Mouse (Mus musculus) embryo, embryonic 11.5 days (tissue): Measurements from ENCODE around the gene Satb1.
A peak's percentile ranks its signal among the peaks of the same experiment; 100 is the strongest.

ENCODE experiments used
- DNase-seq: peaks from one replicate; pipeline ENCODE4 v3.0.0-alpha.2; 2012; ENCODE audit warnings: low read depth, low spot score

Satb1 gene

GRCm38 (mm10) chr17:51777813-51778212, 55.3 kb downstream of the Satb1 start:
- DNase-seq: no peak

- no peak for DNase-seq
Measured at GRCm38 (mm10) chr17:51775070-51775881, 57.8 kb downstream of the Satb1 start.

GRCm38 (mm10) chr17:51763600-51763999, 69.5 kb downstream of the Satb1 start:
- DNase-seq: no peak

GRCm38 (mm10) chr17:51762503-51762902, 70.6 kb downstream of the Satb1 start:
- DNase-seq: no peak

- DNase-seq: no peak
Measured at GRCm38 (mm10) chr17:51760997-51761655, 72.0 kb downstream of the Satb1 start.

GRCm38 (mm10) chr17:51760251-51760887, 72.7 kb downstream of the Satb1 start:
- DNase-seq: peak; percentile 34

GRCm38 (mm10) chr17:51759509-51759908, 73.6 kb downstream of the Satb1 start:
- DNase-seq: no peak

GRCm38 (mm10) chr17:51752142-51752541, 80.9 kb downstream of the Satb1 start:
- no peak for DNase-seq

GRCm38 (mm10) chr17:51747204-51747603, 85.9 kb downstream of the Satb1 start:
- DNase-seq: no peak

GRCm38 (mm10) chr17:51742502-51742901, 90.6 kb downstream of the Satb1 start:
- no peak for DNase-seq

- no peak for DNase-seq
Measured at GRCm38 (mm10) chr17:51741126-51741525, 92.0 kb downstream of the Satb1 start.

GRCm38 (mm10) chr17:51740246-51740645, 92.8 kb downstream of the Satb1 start:
- no peak for DNase-seq

- DNase-seq: no peak
Measured at GRCm38 (mm10) chr17:51724486-51724885, 108.6 kb downstream of the Satb1 start.

- DNase-seq: no peak
Measured at GRCm38 (mm10) chr17:51695711-51696110, 137.4 kb downstream of the Satb1 start.

GRCm38 (mm10) chr17:51695271-51695670, 137.8 kb downstream of the Satb1 start:
- DNase-seq: no peak

GRCm38 (mm10) chr17:51690526-51690925, 142.6 kb downstream of the Satb1 start:
- no peak for DNase-seq

- DNase-seq: no peak
Measured at GRCm38 (mm10) chr17:51687226-51687625, 145.9 kb downstream of the Satb1 start.
